Mouse (Mus musculus): ENCODE measurements around the gene Ifrd1.
A peak's percentile ranks its signal among the peaks of the same experiment; 100 is the strongest.

Gene Ifrd1

GRCm38 (mm10) chr12:40243241-40243640 lies 5.1 kb downstream of the Ifrd1 start:
- DNase-seq (ENCODE audit: low spot score in 2 of 2), result no peak

- DNase-seq (ENCODE audit: low spot score in 2 of 2), result no peak
Observed at GRCm38 (mm10) chr12:40239161-40239560, 9.1 kb downstream of the Ifrd1 start.

- DNase-seq (ENCODE audit: low spot score in 2 of 2), result no peak
Observed at GRCm38 (mm10) chr12:40232231-40232630, 16.1 kb downstream of the Ifrd1 start.

- no peak for DNase-seq (ENCODE audit: low spot score in 2 of 2)
Observed at GRCm38 (mm10) chr12:40231632-40232031, 16.7 kb downstream of the Ifrd1 start.

GRCm38 (mm10) chr12:40224171-40224880 lies 24.0 kb downstream of the Ifrd1 start:
- no peak for DNase-seq (ENCODE audit: low spot score in 2 of 2)

- no peak for DNase-seq (ENCODE audit: low spot score in 2 of 2)
Observed at GRCm38 (mm10) chr12:40223676-40224075, 24.6 kb downstream of the Ifrd1 start.

GRCm38 (mm10) chr12:40223082-40223619 lies 25.2 kb downstream of the Ifrd1 start:
- DNase-seq (ENCODE audit: low spot score in 2 of 2), result peak; percentile 96 to 99

- DNase-seq (ENCODE audit: low spot score in 2 of 2), result peak; percentile 87 to 96
Observed at GRCm38 (mm10) chr12:40222251-40223081, 25.8 kb downstream of the Ifrd1 start.

- no peak for DNase-seq (ENCODE audit: low spot score in 2 of 2)
Observed at GRCm38 (mm10) chr12:40221611-40222010, 26.7 kb downstream of the Ifrd1 start.

- no peak for DNase-seq (ENCODE audit: low spot score in 2 of 2)
Observed at GRCm38 (mm10) chr12:40220896-40221295, 27.4 kb downstream of the Ifrd1 start.

GRCm38 (mm10) chr12:40220001-40220570 lies 28.2 kb downstream of the Ifrd1 start:
- DNase-seq (ENCODE audit: low spot score in 2 of 2), result no peak

- no peak for DNase-seq (ENCODE audit: low spot score in 2 of 2)
Observed at GRCm38 (mm10) chr12:40218430-40218945, 29.8 kb downstream of the Ifrd1 start.

GRCm38 (mm10) chr12:40217776-40218175 lies 30.5 kb downstream of the Ifrd1 start:
- DNase-seq (ENCODE audit: low spot score in 2 of 2), result no peak

- DNase-seq (ENCODE audit: low spot score in 2 of 2), result no peak
Observed at GRCm38 (mm10) chr12:40214888-40215876, 33.1 kb downstream of the Ifrd1 start.

- no peak for DNase-seq (ENCODE audit: low spot score in 2 of 2)
Observed at GRCm38 (mm10) chr12:40209049-40209448, 39.3 kb downstream of the Ifrd1 start.

- DNase-seq (ENCODE audit: low spot score in 2 of 2), result no peak
Observed at GRCm38 (mm10) chr12:40207909-40208308, 40.4 kb downstream of the Ifrd1 start.

GRCm38 (mm10) chr12:40202161-40203035 lies 45.9 kb downstream of the Ifrd1 start:
- no peak for DNase-seq (ENCODE audit: low spot score in 2 of 2)

- DNase-seq (ENCODE audit: low spot score in 2 of 2), result no peak
Observed at GRCm38 (mm10) chr12:40200484-40201235, 47.6 kb downstream of the Ifrd1 start.

GRCm38 (mm10) chr12:40199795-40200402 lies 48.4 kb downstream of the Ifrd1 start:
- DNase-seq (ENCODE audit: low spot score in 2 of 2), result peak; percentile 25 to 36
